Mouse (Mus musculus) embryonic facial prominence, embryonic 12.5 days (tissue): Measurements from ENCODE around the gene Unc79. TPM values are rescaled to one million over a fixed set of nuclear protein-coding genes. Genes with fewer than 3 reads are reported as not detected.

ENCODE experiments used
- ATAC-seq: fragments of 200-750 bp; cut with Nextera tagmentation; 2 replicates; pipeline ENCODE4 v1.8.0; 2017; ENCODE audit not compliant: insufficient number of reproducible peaks, insufficient read depth, low FRiP score, low TSS enrichment
- H3K27ac ChIP-seq: fragments of 300-500 bp; sonication (generic); 2 replicates; pipeline ENCODE4 v1.5.1; 2016; ENCODE audit warnings: mild to moderate bottlenecking
- H3K27me3 ChIP-seq: fragments of 300-500 bp; sonication (generic); 2 replicates; pipeline ENCODE4 v1.6.1; 2016; ENCODE audit warnings: mild to moderate bottlenecking, moderate library complexity
- H3K36me3 ChIP-seq: fragments of 300-500 bp; sonication (generic); 2 replicates; pipeline ENCODE4 v1.6.1; 2016; ENCODE audit warnings: mild to moderate bottlenecking
- H3K4me1 ChIP-seq: fragments of 300-500 bp; sonication (generic); 2 replicates; pipeline ENCODE4 v1.6.1; 2016
- H3K4me2 ChIP-seq: fragments of 300-500 bp; sonication (generic); replicated peaks from 2 replicates; pipeline ENCODE4 v1.6.1; 2016; ENCODE audit warnings: mild to moderate bottlenecking, moderate library complexity
- H3K4me3 ChIP-seq: fragments of 300-500 bp; sonication (generic); 2 replicates; pipeline ENCODE4 v1.5.1; 2016; ENCODE audit warnings: mild to moderate bottlenecking
- H3K9ac ChIP-seq: fragments of 300-500 bp; sonication (generic); 2 replicates; pipeline ENCODE4 v1.6.1; 2016; ENCODE audit warnings: mild to moderate bottlenecking, moderate library complexity
- H3K9me3 ChIP-seq: fragments of 300-500 bp; sonication (generic); 2 replicates; pipeline ENCODE4 v1.6.1; 2016; ENCODE audit warnings: mild to moderate bottlenecking, moderate library complexity
- WGBS: fragments of 180-500 bp; shearing (Covaris S2); methylation state at CpG from one replicate; pipeline ENCODE4 v1.1.7; 2016; 5-methylcytosine and 5-hydroxymethylcytosine counted together
- polyA plus RNA-seq: library from polyadenylated mRNA; unstranded; fragments of >200 nt; fragmentation: Nextera tagmentation; extraction: Ambion mirVana; gene quantifications from 2 replicates; pipeline ENCODE4 v1.2.1, GENCODE M21; 2016

Unc79 gene
- polyA plus RNA-seq, 1 experiment from 2014 or later: 0.36 TPM

- Histone ChIP-seq H3K27ac (no peak overlapping the region), H3K9me3 (no peaks in the 10 kb centered on the region), H3K27me3 (no peaks in the 10 kb centered on the region), H3K9ac (no peak overlapping the region), H3K4me1 (no peaks in the 10 kb centered on the region), H3K4me2 (no peak overlapping the region), H3K36me3 (no peaks in the 10 kb centered on the region), H3K4me3 (no peak overlapping the region)
- WGBS: 78% methylated on average over 5 of the region's 5 CpGs
- no peak for ATAC-seq
Measured at GRCm38 (mm10) chr12:103095160-103095559, 146.5 kb downstream of the Unc79 start.

DNA sequence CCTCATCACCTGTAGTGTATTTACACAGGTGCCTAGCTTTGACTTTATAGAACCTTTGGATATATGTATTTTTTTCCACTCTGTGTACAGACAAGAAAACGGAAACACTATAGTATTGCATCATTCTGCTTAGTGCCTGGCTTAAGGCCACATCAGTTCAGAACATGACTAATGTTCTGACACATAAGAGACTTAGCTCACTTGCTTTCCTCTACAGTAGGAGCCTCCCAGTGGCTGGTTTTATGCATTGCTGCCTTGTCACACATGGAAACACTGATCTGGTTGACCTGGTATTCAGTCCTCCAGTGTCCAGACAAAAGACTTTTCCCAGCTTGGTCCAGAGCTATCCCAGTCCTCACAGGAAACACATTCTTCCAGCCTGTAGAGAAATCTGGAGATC, 150.5 kb downstream of the Unc79 start:
- H3K27ac ChIP-seq: no peak overlapping the region
- H3K36me3 ChIP-seq: no peaks in the 10 kb centered on the region
- no peak overlapping the region for H3K4me3 ChIP-seq
- no peak for ATAC-seq
- H3K4me1 ChIP-seq: no peaks in the 10 kb centered on the region
- no peaks in the 10 kb centered on the region for H3K9me3 ChIP-seq
- WGBS: 88% methylated on average over 1 of the region's 1 CpGs
- no peak overlapping the region for H3K4me2 ChIP-seq
- H3K27me3 ChIP-seq: no peaks in the 10 kb centered on the region
- H3K9ac ChIP-seq: no peak overlapping the region

DNA sequence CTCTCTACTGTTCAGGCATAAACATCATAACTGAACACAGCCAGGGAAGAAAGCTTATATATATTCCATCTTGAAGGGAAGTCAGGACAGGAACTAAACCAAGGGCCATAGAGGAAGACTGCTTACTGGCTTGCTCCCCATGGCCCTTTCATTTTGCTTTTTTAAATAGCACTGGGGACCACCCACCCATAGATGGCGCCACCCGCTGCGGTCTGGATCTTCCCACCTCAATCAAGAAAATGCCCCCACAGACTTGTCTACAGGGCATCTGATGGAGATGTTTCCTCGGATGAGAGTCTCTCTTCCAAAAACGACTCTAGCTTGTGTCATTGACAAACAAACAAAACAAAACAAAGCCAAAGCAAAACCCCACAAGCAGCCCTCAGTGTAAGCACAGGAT, 151.4 kb downstream of the Unc79 start:
- Histone ChIP-seq H3K4me3 (no peak overlapping the region), H3K27ac (no peak overlapping the region), H3K4me2 (no peak overlapping the region), H3K36me3 (no peaks in the 10 kb centered on the region), H3K27me3 (no peaks in the 10 kb centered on the region), H3K9ac (no peak overlapping the region), H3K4me1 (no peaks in the 10 kb centered on the region), H3K9me3 (no peaks in the 10 kb centered on the region)
- no peak for ATAC-seq
- 73% methylated on average over 5 of the region's 5 CpGs for WGBS

- H3K4me3 ChIP-seq: no peak overlapping the region
- H3K4me2 ChIP-seq: no peak overlapping the region
- H3K9ac ChIP-seq: no peak overlapping the region
- no peaks in the 10 kb centered on the region for H3K4me1 ChIP-seq
- WGBS: 67% methylated on average over 2 of the region's 2 CpGs
- H3K27me3 ChIP-seq: no peaks in the 10 kb centered on the region
- H3K36me3 ChIP-seq: no peaks in the 10 kb centered on the region
- no peak for ATAC-seq
- no peak overlapping the region for H3K27ac ChIP-seq
- H3K9me3 ChIP-seq: no peaks in the 10 kb centered on the region
Measured at GRCm38 (mm10) chr12:103103041-103103440, 154.4 kb downstream of the Unc79 start.

DNA sequence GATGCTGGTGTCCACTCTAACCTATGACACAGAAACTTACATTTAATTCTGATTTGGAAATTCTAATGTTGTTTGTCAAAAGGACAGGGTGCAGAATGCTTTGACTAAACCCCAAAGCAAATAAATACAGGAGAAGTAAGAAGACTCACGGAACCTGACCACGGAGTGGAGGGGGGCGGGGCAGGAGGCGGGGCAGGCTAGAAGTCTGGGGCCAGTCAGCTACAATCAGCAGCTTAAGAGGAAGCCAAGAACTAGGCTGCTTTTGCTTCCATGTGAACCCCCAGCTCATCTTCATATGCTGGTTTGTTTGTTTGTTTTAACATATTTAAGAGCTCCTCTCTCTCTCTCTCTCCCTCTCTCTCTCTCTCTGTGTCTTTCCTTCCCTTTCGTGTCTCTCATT, 154.9 kb downstream of the Unc79 start:
- H3K9me3 ChIP-seq: no peaks in the 10 kb centered on the region
- H3K4me2 ChIP-seq: peak overlapping the region; percentile 14; the same call in 1 of the 2 replicates
- no peaks in the 10 kb centered on the region for H3K27me3 ChIP-seq
- H3K36me3 ChIP-seq: no peaks in the 10 kb centered on the region
- ATAC-seq: no peak
- no peaks in the 10 kb centered on the region for H3K4me1 ChIP-seq
- H3K27ac ChIP-seq: no peak overlapping the region
- H3K4me3 ChIP-seq: no peak overlapping the region
- 15% methylated on average over 5 of the region's 5 CpGs for WGBS
- H3K9ac ChIP-seq: no peak overlapping the region

- no peak overlapping the region for H3K4me2 ChIP-seq
- WGBS: 89% methylated on average over 7 of the region's 7 CpGs
- no peak overlapping the region for H3K27ac ChIP-seq
- no peak for ATAC-seq
- H3K9ac ChIP-seq: no peak overlapping the region
- no peaks in the 10 kb centered on the region for H3K4me1 ChIP-seq
- no peak overlapping the region for H3K4me3 ChIP-seq
- H3K27me3 ChIP-seq: no peaks in the 10 kb centered on the region
- H3K36me3 ChIP-seq: no peaks in the 10 kb centered on the region
- no peaks in the 10 kb centered on the region for H3K9me3 ChIP-seq
Measured at GRCm38 (mm10) chr12:103109301-103109700, 160.6 kb downstream of the Unc79 start.

DNA sequence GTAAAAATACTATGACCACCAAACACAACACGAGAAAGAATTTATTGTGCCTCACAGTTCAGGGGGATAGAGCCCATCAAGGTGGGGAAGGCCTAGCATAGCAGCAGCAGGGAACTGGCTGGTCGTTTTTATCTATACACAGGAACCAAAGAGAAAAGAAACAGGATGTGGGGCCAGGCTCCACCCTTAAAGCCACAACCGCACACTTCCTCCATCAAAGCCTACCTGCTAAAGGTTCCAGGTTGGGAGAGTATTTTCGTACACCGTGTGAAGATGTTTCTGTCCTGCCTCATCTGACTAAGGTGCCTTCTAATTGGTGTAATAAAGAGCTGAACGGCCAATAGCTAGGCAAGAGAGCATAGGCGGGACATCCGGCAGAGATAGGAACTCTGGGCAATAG, 168.0 kb downstream of the Unc79 start:
- Histone ChIP-seq H3K9ac (no peak overlapping the region), H3K9me3 (no peaks in the 10 kb centered on the region), H3K4me1 (no peaks in the 10 kb centered on the region), H3K4me2 (no peak overlapping the region), H3K4me3 (no peak overlapping the region), H3K36me3 (no peaks in the 10 kb centered on the region), H3K27ac (no peak overlapping the region), H3K27me3 (no peaks in the 10 kb centered on the region)
- WGBS: 83% methylated on average over 8 of the region's 8 CpGs
- no peak for ATAC-seq

DNA sequence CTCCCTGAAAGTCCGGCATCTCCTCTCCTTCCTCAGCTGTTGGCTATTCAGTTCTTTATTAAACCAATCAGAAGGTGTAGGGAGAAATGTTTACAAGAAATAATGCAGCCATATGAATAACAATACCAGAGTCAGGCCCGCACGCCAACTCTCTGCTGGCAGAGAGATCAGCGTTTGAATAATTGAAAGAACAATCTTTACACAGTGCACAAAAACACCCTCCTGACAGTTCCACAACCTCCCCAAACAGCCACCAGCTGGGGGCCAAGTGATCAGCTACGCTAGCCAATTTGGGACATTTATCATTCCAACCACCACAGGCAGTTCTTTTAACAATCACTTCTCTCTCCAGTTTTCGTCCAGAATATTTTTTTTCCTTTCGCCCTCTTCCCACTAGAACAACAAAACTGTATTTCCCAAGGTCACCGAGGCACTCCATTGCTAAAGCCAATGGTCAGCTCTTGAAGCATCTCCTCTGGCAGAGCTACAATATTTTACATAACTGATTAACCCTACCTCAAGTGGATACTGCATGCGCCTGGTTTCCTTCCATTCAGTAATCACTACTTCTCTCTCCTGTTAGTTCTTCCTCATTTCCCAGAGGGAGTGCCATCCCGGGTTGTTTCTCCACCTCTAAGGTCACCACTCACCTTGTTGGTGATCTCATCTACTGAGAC, 169.0 kb downstream of the Unc79 start:
- Histone ChIP-seq H3K36me3 (no peaks in the 10 kb centered on the region), H3K9me3 (no peaks in the 10 kb centered on the region), H3K4me2 (no peak overlapping the region), H3K9ac (no peak overlapping the region), H3K27me3 (no peaks in the 10 kb centered on the region), H3K27ac (no peak overlapping the region), H3K4me1 (no peaks in the 10 kb centered on the region), H3K4me3 (no peak overlapping the region)
- ATAC-seq: no peak
- WGBS: 73% methylated on average over 10 of the region's 10 CpGs

- Histone ChIP-seq H3K4me3 (no peak overlapping the region), H3K4me2 (no peak overlapping the region), H3K9ac (no peak overlapping the region), H3K4me1 (no peaks in the 10 kb centered on the region), H3K27ac (no peak overlapping the region), H3K9me3 (no peaks in the 10 kb centered on the region), H3K27me3 (no peaks in the 10 kb centered on the region), H3K36me3 (no peaks in the 10 kb centered on the region)
- no peak for ATAC-seq
- 83% methylated on average over 5 of the region's 5 CpGs for WGBS
Measured at GRCm38 (mm10) chr12:103121928-103122327, 173.3 kb downstream of the Unc79 start.

- Histone ChIP-seq H3K9me3 (no peaks in the 10 kb centered on the region), H3K4me1 (no peaks in the 10 kb centered on the region), H3K36me3 (no peaks in the 10 kb centered on the region), H3K9ac (no peak overlapping the region), H3K4me3 (no peak overlapping the region), H3K27me3 (no peaks in the 10 kb centered on the region), H3K4me2 (no peak overlapping the region), H3K27ac (no peak overlapping the region)
- 76% methylated on average over 1 of the region's 1 CpGs for WGBS
- no peak for ATAC-seq
Measured at GRCm38 (mm10) chr12:103123861-103124260, 175.2 kb downstream of the Unc79 start.

- 92% methylated on average over 6 of the region's 6 CpGs for WGBS
- H3K9ac ChIP-seq: no peak overlapping the region
- H3K4me3 ChIP-seq: no peak overlapping the region
- no peaks in the 10 kb centered on the region for H3K9me3 ChIP-seq
- H3K4me2 ChIP-seq: no peak overlapping the region
- H3K36me3 ChIP-seq: no peaks in the 10 kb centered on the region
- no peaks in the 10 kb centered on the region for H3K27me3 ChIP-seq
- H3K4me1 ChIP-seq: no peaks in the 10 kb centered on the region
- H3K27ac ChIP-seq: no peak overlapping the region
- no peak for ATAC-seq
Measured at GRCm38 (mm10) chr12:103128914-103129313, 180.3 kb downstream of the Unc79 start.

GRCm38 (mm10) chr12:103129395-103130248, 181.0 kb downstream of the Unc79 start:
- 87% methylated on average over 17 of the region's 17 CpGs for WGBS
- H3K27me3 ChIP-seq: no peaks in the 10 kb centered on the region
- no peak overlapping the region for H3K4me2 ChIP-seq
- H3K9me3 ChIP-seq: no peaks in the 10 kb centered on the region
- no peak overlapping the region for H3K27ac ChIP-seq
- no peak for ATAC-seq
- H3K9ac ChIP-seq: no peak overlapping the region
- H3K36me3 ChIP-seq: no peaks in the 10 kb centered on the region
- no peaks in the 10 kb centered on the region for H3K4me1 ChIP-seq
- no peak overlapping the region for H3K4me3 ChIP-seq
